Mouse (Mus musculus): Measurements from ENCODE around the gene Ddias. TPM values are rescaled to one million over a fixed set of nuclear protein-coding genes. Genes with fewer than 3 reads are reported as not detected.

Ddias gene
- total and polyA plus RNA-seq, 2 experiments = 0.21 to 1.0 TPM

GRCm38 (mm10) chr7:92896036-92896435, 22.0 kb upstream of the Ddias start:
- 67% methylated on average over 5 of the region's 5 CpGs for WGBS

GRCm38 (mm10) chr7:92893478-92893877, 19.4 kb upstream of the Ddias start:
- H3K27me3 ChIP-seq (ENCODE audit: control insufficient read depth, insufficient read depth, low read length) = no peaks in the 10 kb centered on the region
- no peak overlapping the region for H3K4me3 ChIP-seq (ENCODE audit: insufficient read depth, low read depth, low read length)
- no peak overlapping the region for H3K27ac ChIP-seq (replicated peaks; ENCODE audit: insufficient read depth, low read depth, low read length)
- 26% methylated on average over 3 of the region's 3 CpGs for WGBS
- no peak overlapping the region for H3K9ac ChIP-seq (ENCODE audit: low read depth, low read length)
- no peaks in the 10 kb centered on the region for H3K79me2 ChIP-seq (ENCODE audit: control insufficient read depth, insufficient read depth, low read length)
- H3K36me3 ChIP-seq (ENCODE audit: control insufficient read depth, insufficient read depth, low read length) = no peaks in the 10 kb centered on the region
- no peaks in the 10 kb centered on the region for H3K4me1 ChIP-seq (ENCODE audit: control insufficient read depth, insufficient read depth, low read length)
- DNase-seq (ENCODE audit: extremely low read depth, low read depth, low spot score) = peak; percentile 45
- TF ChIP-seq CTCF (IDR thresholded peaks at IDR 0.05; ENCODE audit: low read depth, low read length) (no peak; the same call in 1 of the 2 replicates), POLR2A (IDR thresholded peaks at IDR 0.05; ENCODE audit: extremely low read depth, insufficient read depth, low read length) (no peak)

More at GRCm38 (mm10) chr7:92896036-92896435, 22.0 kb upstream of the Ddias start:
- Histone ChIP-seq H3K36me3 (ENCODE audit: control insufficient read depth, insufficient read depth, low read length) (no peaks in the 10 kb centered on the region), H3K4me1 (ENCODE audit: control insufficient read depth, insufficient read depth, low read length) (no peaks in the 10 kb centered on the region), H3K27ac (replicated peaks; ENCODE audit: insufficient read depth, low read depth, low read length) (no peak overlapping the region), H3K4me3 (ENCODE audit: insufficient read depth, low read depth, low read length) (no peak overlapping the region), H3K79me2 (ENCODE audit: control insufficient read depth, insufficient read depth, low read length) (no peaks in the 10 kb centered on the region), H3K27me3 (ENCODE audit: control insufficient read depth, insufficient read depth, low read length) (no peaks in the 10 kb centered on the region), H3K9ac (ENCODE audit: low read depth, low read length) (no peak overlapping the region)
- no peak for DNase-seq (ENCODE audit: extremely low read depth, low read depth, low spot score)
- no peak for TF ChIP-seq CTCF (IDR thresholded peaks at IDR 0.05; ENCODE audit: low read depth, low read length)
- no peak for TF ChIP-seq POLR2A (IDR thresholded peaks at IDR 0.05; ENCODE audit: extremely low read depth, insufficient read depth, low read length)

DNA sequence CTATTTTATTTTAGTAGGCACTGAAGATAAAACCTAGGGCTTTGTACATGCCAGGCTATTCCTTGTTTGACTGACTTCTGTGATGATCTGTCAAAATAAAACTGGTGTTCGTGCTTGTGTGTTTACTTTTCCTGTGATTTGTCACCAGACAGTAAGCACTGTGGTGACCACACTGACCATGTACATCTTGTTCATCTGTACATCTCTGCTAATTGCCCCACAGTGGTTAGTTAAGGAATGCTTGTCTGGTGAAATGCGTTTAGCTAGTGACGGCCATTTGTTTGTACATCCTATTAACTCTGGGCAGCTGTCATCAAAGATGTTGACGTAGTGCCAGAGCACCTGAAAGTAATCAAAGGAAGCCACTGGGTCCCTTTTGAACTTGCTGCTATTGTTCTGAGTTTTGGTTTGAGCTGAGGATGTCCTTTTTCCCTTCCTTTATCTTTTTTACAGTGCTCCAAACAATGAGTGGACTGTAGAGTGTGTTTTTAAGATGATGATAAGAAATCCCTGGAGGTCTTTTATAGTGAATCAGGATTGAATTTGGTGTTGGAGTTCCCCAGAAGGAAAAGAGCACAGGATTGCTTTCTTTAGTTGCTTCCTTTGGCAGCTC, 16.7 kb upstream of the Ddias start:
- Histone ChIP-seq H3K79me2 (ENCODE audit: control insufficient read depth, insufficient read depth, low read length) (no peaks in the 10 kb centered on the region), H3K27ac (replicated peaks; ENCODE audit: insufficient read depth, low read depth, low read length) (no peak overlapping the region), H3K4me3 (ENCODE audit: insufficient read depth, low read depth, low read length) (no peak overlapping the region), H3K27me3 (ENCODE audit: control insufficient read depth, insufficient read depth, low read length) (no peaks in the 10 kb centered on the region), H3K4me1 (ENCODE audit: control insufficient read depth, insufficient read depth, low read length) (no peaks in the 10 kb centered on the region), H3K36me3 (ENCODE audit: control insufficient read depth, insufficient read depth, low read length) (no peaks in the 10 kb centered on the region), H3K9ac (ENCODE audit: low read depth, low read length) (no peak overlapping the region)
- WGBS = 17% methylated on average over 4 of the region's 4 CpGs
- no peak for TF ChIP-seq CTCF (IDR thresholded peaks at IDR 0.05; ENCODE audit: low read depth, low read length)
- no peak for TF ChIP-seq POLR2A (IDR thresholded peaks at IDR 0.05; ENCODE audit: extremely low read depth, insufficient read depth, low read length)
- DNase-seq (ENCODE audit: extremely low read depth, low read depth, low spot score) = no peak

GRCm38 (mm10) chr7:92890211-92890610, 16.2 kb upstream of the Ddias start:
- Histone ChIP-seq H3K9ac (ENCODE audit: low read depth, low read length) (no peak overlapping the region), H3K36me3 (ENCODE audit: control insufficient read depth, insufficient read depth, low read length) (no peaks in the 10 kb centered on the region), H3K4me1 (ENCODE audit: control insufficient read depth, insufficient read depth, low read length) (no peaks in the 10 kb centered on the region), H3K27me3 (ENCODE audit: control insufficient read depth, insufficient read depth, low read length) (no peaks in the 10 kb centered on the region), H3K27ac (replicated peaks; ENCODE audit: insufficient read depth, low read depth, low read length) (no peak overlapping the region), H3K79me2 (ENCODE audit: control insufficient read depth, insufficient read depth, low read length) (no peaks in the 10 kb centered on the region), H3K4me3 (ENCODE audit: insufficient read depth, low read depth, low read length) (no peak overlapping the region)
- DNase-seq (ENCODE audit: extremely low read depth, low read depth, low spot score) = no peak
- TF ChIP-seq POLR2A (IDR thresholded peaks at IDR 0.05; ENCODE audit: extremely low read depth, insufficient read depth, low read length) (no peak), CTCF (IDR thresholded peaks at IDR 0.05; ENCODE audit: low read depth, low read length) (no peak)
- 56% methylated on average over 1 of the region's 1 CpGs for WGBS

GRCm38 (mm10) chr7:92887230-92887629, 13.2 kb upstream of the Ddias start:
- no peak overlapping the region for H3K27ac ChIP-seq (replicated peaks; ENCODE audit: insufficient read depth, low read depth, low read length)
- 93% methylated on average over 5 of the region's 5 CpGs for WGBS

DNA sequence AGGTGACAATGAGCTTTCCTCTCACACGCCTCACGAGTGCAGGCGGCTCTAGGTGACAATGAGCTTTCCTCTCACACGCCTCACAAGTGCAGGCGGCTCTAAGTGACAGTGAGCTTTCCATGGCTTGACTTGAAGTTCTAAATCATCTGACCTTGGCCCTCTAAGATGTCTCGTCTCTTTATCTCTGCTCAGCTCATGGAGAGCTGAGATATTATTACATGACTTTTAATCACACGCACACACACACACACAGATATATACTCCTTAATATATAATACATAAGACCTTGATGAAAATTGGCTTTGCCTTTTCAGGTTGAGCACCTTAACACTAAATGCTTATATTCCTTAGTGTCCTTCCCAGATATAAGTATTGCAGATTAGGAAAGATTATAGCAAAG, 12.8 kb upstream of the Ddias start:
- no peaks in the 10 kb centered on the region for H3K36me3 ChIP-seq (ENCODE audit: control insufficient read depth, insufficient read depth, low read length)
- H3K4me1 ChIP-seq (ENCODE audit: control insufficient read depth, insufficient read depth, low read length) = no peaks in the 10 kb centered on the region
- no peak for DNase-seq (ENCODE audit: extremely low read depth, low read depth, low spot score)
- no peaks in the 10 kb centered on the region for H3K27me3 ChIP-seq (ENCODE audit: control insufficient read depth, insufficient read depth, low read length)
- H3K4me3 ChIP-seq (ENCODE audit: insufficient read depth, low read depth, low read length) = no peak overlapping the region
- 86% methylated on average over 7 of the region's 7 CpGs for WGBS
- no peak overlapping the region for H3K27ac ChIP-seq (replicated peaks; ENCODE audit: insufficient read depth, low read depth, low read length)
- TF ChIP-seq POLR2A (IDR thresholded peaks at IDR 0.05; ENCODE audit: extremely low read depth, insufficient read depth, low read length) (no peak), CTCF (IDR thresholded peaks at IDR 0.05; ENCODE audit: low read depth, low read length) (no peak)
- H3K79me2 ChIP-seq (ENCODE audit: control insufficient read depth, insufficient read depth, low read length) = peaks cover 2% of the 10 kb centered on the region; the same call in 1 of the 2 replicates
- H3K9ac ChIP-seq (ENCODE audit: low read depth, low read length) = no peak overlapping the region

More at GRCm38 (mm10) chr7:92887230-92887629, 13.2 kb upstream of the Ddias start:
- no peaks in the 10 kb centered on the region for H3K27me3 ChIP-seq (ENCODE audit: control insufficient read depth, insufficient read depth, low read length)
- no peaks in the 10 kb centered on the region for H3K4me1 ChIP-seq (ENCODE audit: control insufficient read depth, insufficient read depth, low read length)
- H3K9ac ChIP-seq (ENCODE audit: low read depth, low read length) = no peak overlapping the region
- TF ChIP-seq POLR2A (IDR thresholded peaks at IDR 0.05; ENCODE audit: extremely low read depth, insufficient read depth, low read length) (no peak), CTCF (IDR thresholded peaks at IDR 0.05; ENCODE audit: low read depth, low read length) (no peak)
- H3K4me3 ChIP-seq (ENCODE audit: insufficient read depth, low read depth, low read length) = no peak overlapping the region
- H3K36me3 ChIP-seq (ENCODE audit: control insufficient read depth, insufficient read depth, low read length) = no peaks in the 10 kb centered on the region
- no peak for DNase-seq (ENCODE audit: extremely low read depth, low read depth, low spot score)
- peaks cover 1% of the 10 kb centered on the region; the same call in 1 of the 2 replicates for H3K79me2 ChIP-seq (ENCODE audit: control insufficient read depth, insufficient read depth, low read length)
